Mouse (Mus musculus): Measurements from ENCODE around the gene Gm5447.

DNA sequence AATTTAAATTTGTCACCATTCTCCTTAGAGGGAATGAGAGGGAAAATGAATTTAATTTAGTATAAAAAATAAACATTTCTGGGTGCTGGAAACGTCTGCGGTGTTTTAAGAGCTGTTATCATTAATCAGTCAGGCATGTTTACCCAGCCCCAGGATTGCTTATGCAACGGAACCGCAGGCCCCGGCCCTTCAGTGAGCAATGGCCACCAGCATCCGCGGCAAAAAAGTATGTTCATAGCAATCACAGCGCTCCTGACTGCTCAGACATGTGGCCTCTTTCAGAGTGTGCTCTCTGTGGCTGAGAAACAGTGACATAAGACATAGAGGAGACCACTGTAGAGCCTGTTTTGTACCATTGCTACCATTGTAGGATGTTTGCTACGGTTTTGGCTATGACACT is 16.2 kb downstream of the Gm5447 start:
- TF ChIP-seq CTCF (conservative IDR thresholded peaks at IDR 0.05; ENCODE audit: low read length) (no peak), NANOG (IDR thresholded peaks at IDR 0.05; ENCODE audit: borderline replicate concordance, low read length) (no peak), POU5F1 (IDR thresholded peaks at IDR 0.05; ENCODE audit: borderline replicate concordance, low read length) (no peak)
